Mouse (Mus musculus) ES-E14 (cell line): ENCODE measurements around the gene Slc15a4. TPM values are rescaled to one million over a fixed set of nuclear protein-coding genes. Genes with fewer than 3 reads are reported as not detected.
A peak's percentile ranks its signal among the peaks of the same experiment; 100 is the strongest.

Experiments
- DNase-seq: peaks from one replicate; pipeline ENCODE4 v3.0.0-alpha.2; 2013; ENCODE audit warnings: low read depth, low spot score
- H3K27ac ChIP-seq: 2 replicates; pipeline ENCODE4 v1.5.1; 2012; ENCODE audit warnings: low read depth, mild to moderate bottlenecking, low read length, moderate library complexity, mixed read lengths; ENCODE audit not compliant: poor library complexity, insufficient read depth, severe bottlenecking
- H3K36me3 ChIP-seq: 2 replicates; pipeline ENCODE4 v1.6.1; 2012; ENCODE audit warnings: mild to moderate bottlenecking, low read length, moderate library complexity, mixed read lengths; ENCODE audit not compliant: control insufficient read depth, poor library complexity, insufficient read depth, severe bottlenecking
- H3K4me1 ChIP-seq, 2 experiments: fragments of 150-350 bp in 1 of 2; sonication (generic) in 1 of 2; 2 replicates each; pipeline ENCODE4 v1.6.1; 2012; ENCODE audit warnings: low read length in 2 of 2, mild to moderate bottlenecking in 1 of 2, mixed read lengths in 1 of 2; ENCODE audit not compliant: control insufficient read depth in 2 of 2, insufficient read depth in 2 of 2, poor library complexity in 1 of 2
- H3K4me3 ChIP-seq, 2 experiments: fragments of 150-350 bp in 1 of 2; sonication (generic) in 1 of 2; 2 replicates each; pipeline ENCODE4 v1.5.1; 2012; ENCODE audit warnings: low read length in 2 of 2, low read depth in 1 of 2, mild to moderate bottlenecking in 1 of 2, mixed read lengths in 1 of 2; ENCODE audit not compliant: insufficient read depth in 1 of 2, poor library complexity in 1 of 2, severe bottlenecking in 1 of 2
- H3K9ac ChIP-seq: 2 replicates; pipeline ENCODE4 v1.6.1; 2012; ENCODE audit warnings: low read depth, mild to moderate bottlenecking, low read length, mixed read lengths; ENCODE audit not compliant: poor library complexity, insufficient read depth, severe bottlenecking
- H3K9me3 ChIP-seq: fragments of 150-350 bp; sonication (generic); 2 replicates; pipeline ENCODE4 v1.6.1; 2012; ENCODE audit warnings: low read depth, mild to moderate bottlenecking, low read length; ENCODE audit not compliant: control insufficient read depth, insufficient read depth
- CHD2 ChIP-seq: IDR thresholded peaks from 2 replicates; pipeline ENCODE4 v1.6.1; 2014; ENCODE audit warnings: mild to moderate bottlenecking, low read depth, low read length, inconsistent platforms
- HCFC1 ChIP-seq: IDR thresholded peaks from 2 replicates; pipeline ENCODE4 v1.6.1; 2012; ENCODE audit warnings: low read length, inconsistent platforms, borderline replicate concordance; ENCODE audit not compliant: insufficient read depth
- MAFK ChIP-seq: IDR thresholded peaks from 2 replicates; pipeline ENCODE4 v1.6.1; 2014; ENCODE audit warnings: mild to moderate bottlenecking, low read depth, low read length, inconsistent platforms; ENCODE audit not compliant: insufficient read depth
- ZC3H11A ChIP-seq: IDR thresholded peaks from 2 replicates; pipeline ENCODE4 v1.6.1; 2012; ENCODE audit warnings: low read depth, mild to moderate bottlenecking, inconsistent platforms, low read length, borderline replicate concordance
- ZNF384 ChIP-seq: IDR thresholded peaks from 2 replicates; pipeline ENCODE4 v1.6.1; 2012; ENCODE audit warnings: low read depth, low read length, inconsistent platforms
- in situ Hi-C, 2 experiments: fragments of 600-800 bp; cut with MboI; formaldehyde crosslinking; loops; one replicate each; pipeline ENCODE4 v1.15.1; 2025; ENCODE audit warnings: low sequenced_read_pairs in 2 of 2, inconsistent platforms in 1 of 2; ENCODE audit not compliant: unreplicated experiment in 2 of 2
- total RNA-seq: library from RNA; depleted of rRNA; stranded (reverse); fragments of 300-350 nt; gene quantifications from 2 replicates; pipeline ENCODE4 v1.2.3, GENCODE M21; 2012; rRNA removed

The Slc15a4 gene
- total RNA-seq = 50.6 and 86.6 TPM in 2 replicates

- H3K36me3 ChIP-seq = no peaks in the 10 kb centered on the region
- peak; percentile 30 for DNase-seq
- H3K4me3 ChIP-seq = peak within 1 kb of the TSS; percentile 81 to 97
- no peaks in the 10 kb centered on the region for H3K9me3 ChIP-seq
- in situ Hi-C loops = no loop called here
- no peak for TF ChIP-seq ZC3H11A
- TF ChIP-seq CHD2 = no peak
- no peak for TF ChIP-seq MAFK
- H3K27ac ChIP-seq = no peak within 1 kb of the TSS
- peaks cover 2 to 24% of the 10 kb centered on the region in 2 experiments for H3K4me1 ChIP-seq
- peak within 1 kb of the TSS; percentile 82 for H3K9ac ChIP-seq
Observed at GRCm38 (mm10) chr5:127632167-127633145, at the start of gene Slc15a4, which contains the start of gene Glt1d1. TSS of gene Slc15a4 (minus strand) at chr5:127632897. TSS of gene Glt1d1 (plus strand) at chr5:127632262.

- no peak overlapping the region for H3K4me3 ChIP-seq
- in situ Hi-C loops = no loop called here
- H3K4me1 ChIP-seq = no peaks in the 10 kb centered on the region
- H3K9ac ChIP-seq = no peak overlapping the region
- no peak overlapping the region for H3K27ac ChIP-seq
- H3K9me3 ChIP-seq = peaks cover 5% of the 10 kb centered on the region; the same call in 1 of the 2 replicates
- H3K36me3 ChIP-seq = peaks cover 33% of the 10 kb centered on the region
- no peak for DNase-seq
- no peak for TF ChIP-seq HCFC1
- no peak for TF ChIP-seq ZNF384
- TF ChIP-seq CHD2 = no peak
- no peak for TF ChIP-seq MAFK
- no peak for TF ChIP-seq ZC3H11A
Observed at GRCm38 (mm10) chr5:127678501-127678900, 45.8 kb upstream of the Slc15a4 start.

- Histone ChIP-seq H3K4me1 (no peaks in the 10 kb centered on the region), H3K36me3 (peaks cover 30% of the 10 kb centered on the region), H3K4me3 (no peak overlapping the region), H3K9ac (no peak overlapping the region), H3K9me3 (peaks cover 5% of the 10 kb centered on the region; the same call in 1 of the 2 replicates), H3K27ac (no peak overlapping the region)
- DNase-seq = no peak
- in situ Hi-C loops = no loop called here
- TF ChIP-seq ZNF384 = no peak
- no peak for TF ChIP-seq CHD2
- TF ChIP-seq MAFK = no peak
- TF ChIP-seq ZC3H11A = no peak
- TF ChIP-seq HCFC1 = no peak
Observed at GRCm38 (mm10) chr5:127677561-127677960, 44.9 kb upstream of the Slc15a4 start.

- in situ Hi-C loops = no loop called here
Observed at GRCm38 (mm10) chr5:127673913-127674312, 41.2 kb upstream of the Slc15a4 start.

More at GRCm38 (mm10) chr5:127673913-127674312, 41.2 kb upstream of the Slc15a4 start:
- H3K36me3 ChIP-seq = peaks cover 20% of the 10 kb centered on the region
- H3K4me3 ChIP-seq = no peak overlapping the region
- DNase-seq = no peak
- peaks cover 4% of the 10 kb centered on the region; the same call in 1 of the 2 replicates for H3K9me3 ChIP-seq
- no peak overlapping the region for H3K9ac ChIP-seq
- H3K27ac ChIP-seq = no peak overlapping the region
- TF ChIP-seq ZC3H11A (no peak), HCFC1 (no peak), ZNF384 (no peak), CHD2 (no peak), MAFK (no peak)
- peaks cover 0 to 5% of the 10 kb centered on the region in 2 experiments; a peak in 3 of 4 replicates for H3K4me1 ChIP-seq
